ENCODE assay signal across 8 mouse cellular contexts in genomic region chr7:30279951-30280669, GRCm38 (mm10). TPM values are rescaled to one million over a fixed set of nuclear protein-coding genes. Genes with fewer than 3 reads are reported as not detected.
DNase-seq lines count a peak whose midpoint lies in the region; ATAC-seq and TF ChIP-seq lines count a peak whose summit lies in the region.

TSS of gene Thap8 (plus strand) at chr7:30280094.
TSS of gene Wdr62 (minus strand) at chr7:30280419.

- peak within 1 kb of the TSS; percentile 76 for H3K9ac ChIP-seq in heart, embryonic 11.5 days (ENCODE audit: low read depth, low read length)
- H3K9ac ChIP-seq in kidney, embryonic 16.5 days (replicated peaks; ENCODE audit: low read length): peak within 1 kb of the TSS; percentile 71
- H3K9ac ChIP-seq in liver, adult 2 months (ENCODE audit: low read depth, low read length): peak within 1 kb of the TSS; percentile 41

- no peaks in the 10 kb centered on the region for H3K79me3 ChIP-seq in C2C12 (ENCODE audit: low read depth)

- peak within 1 kb of the TSS; percentile 79 for H3K4me2 ChIP-seq in heart, embryonic 11.5 days
- H3K4me2 ChIP-seq in kidney, embryonic 16.5 days (replicated peaks; ENCODE audit: low read depth, low read length): peak within 1 kb of the TSS; percentile 93
- peak within 1 kb of the TSS; percentile 91 for H3K4me2 ChIP-seq in myocyte (ENCODE audit: low read depth)

- ATAC-seq in heart, embryonic 11.5 days (replicated peaks; ENCODE audit: insufficient number of reproducible peaks, low FRiP score, low TSS enrichment): peak; percentile 95
- ATAC-seq in kidney, embryonic 16.5 days (ENCODE audit: low FRiP score, low TSS enrichment): peak; percentile 97

- H3K4me3 ChIP-seq in C2C12 (ENCODE audit: insufficient read depth, poor library complexity, severe bottlenecking) (peak within 1 kb of the TSS; percentile 49), myocyte (peak within 1 kb of the TSS; percentile 36)
- peak within 1 kb of the TSS; percentile 83 for H3K4me3 ChIP-seq in erythroblast, embryonic 14.5 days (replicated peaks)
- H3K4me3 ChIP-seq in heart, embryonic 11.5 days (ENCODE audit: low read depth, low read length): peak within 1 kb of the TSS; percentile 87
- H3K4me3 ChIP-seq in kidney, embryonic 16.5 days (ENCODE audit: low read length): peak within 1 kb of the TSS; percentile 74
- peak within 1 kb of the TSS; percentile 63 for H3K4me3 ChIP-seq in liver, adult 2 months (ENCODE audit: insufficient read depth, low read depth, low read length)

- peak within 1 kb of the TSS; percentile 95 for H3K27ac ChIP-seq in heart, embryonic 11.5 days (ENCODE audit: low read depth, low read length)
- peak within 1 kb of the TSS; percentile 99 for H3K27ac ChIP-seq in kidney, embryonic 16.5 days (ENCODE audit: low read length)
- peak within 1 kb of the TSS; percentile 89 for H3K27ac ChIP-seq in liver, adult 2 months (replicated peaks; ENCODE audit: insufficient read depth, low read depth, low read length)

- peaks cover 45% of the 10 kb centered on the region for H3K4me1 ChIP-seq in erythroblast, embryonic 14.5 days (ENCODE audit: control insufficient read depth)
- peaks cover 6% of the 10 kb centered on the region for H3K4me1 ChIP-seq in heart, embryonic 11.5 days (ENCODE audit: control insufficient read depth, insufficient read depth, low read length)
- peaks cover 12% of the 10 kb centered on the region for H3K4me1 ChIP-seq in kidney, embryonic 16.5 days (ENCODE audit: insufficient read depth, low read length)
- H3K4me1 ChIP-seq in liver, adult 2 months (ENCODE audit: control insufficient read depth, insufficient read depth, low read length): no peaks in the 10 kb centered on the region

- WGBS in heart, embryonic 11.5 days (ENCODE audit: insufficient replicate concordance): under 1% methylated on average over 49 of the region's 49 CpGs
- WGBS in kidney, embryonic 16.5 days: under 1% methylated on average over 48 of the region's 49 CpGs
- under 1% methylated on average over 49 of the region's 49 CpGs for WGBS in liver, adult 2 months

- TF ChIP-seq CTCF in C2C12 (IDR thresholded peaks at IDR 0.05; ENCODE audit: control insufficient read depth, insufficient read depth, insufficient read length): no peak
- TF ChIP-seq CTCF in brain, embryonic 14.5 days (IDR thresholded peaks at IDR 0.05; ENCODE audit: borderline replicate concordance, extremely low read depth, insufficient read depth, insufficient read length): no peak
- TF ChIP-seq CTCF in liver, adult 2 months (IDR thresholded peaks at IDR 0.05; ENCODE audit: low read depth, low read length): no peak

- H3K79me2 ChIP-seq in C2C12 (ENCODE audit: control insufficient read depth, insufficient read depth) (peaks cover 9% of the 10 kb centered on the region), myocyte (ENCODE audit: control insufficient read depth, insufficient read depth) (no peaks in the 10 kb centered on the region)
- no peaks in the 10 kb centered on the region for H3K79me2 ChIP-seq in liver, adult 2 months (ENCODE audit: control insufficient read depth, insufficient read depth, low read length)

- H3ac ChIP-seq in C2C12 (ENCODE audit: control insufficient read depth, insufficient read length, low read depth) (peak within 1 kb of the TSS; percentile 96), myocyte (ENCODE audit: control insufficient read depth, insufficient read length) (peak within 1 kb of the TSS; percentile 2)

- H3K36me3 ChIP-seq in C2C12 (ENCODE audit: control insufficient read depth, insufficient read depth) (no peaks in the 10 kb centered on the region), myocyte (ENCODE audit: control insufficient read depth, insufficient read depth) (no peaks in the 10 kb centered on the region)
- peaks cover 20% of the 10 kb centered on the region for H3K36me3 ChIP-seq in erythroblast, embryonic 14.5 days (ENCODE audit: control insufficient read depth)
- no peaks in the 10 kb centered on the region for H3K36me3 ChIP-seq in heart, embryonic 11.5 days (ENCODE audit: control insufficient read depth, insufficient read depth, low read length)
- no peaks in the 10 kb centered on the region for H3K36me3 ChIP-seq in kidney, embryonic 16.5 days (ENCODE audit: insufficient read depth, low read length)
- H3K36me3 ChIP-seq in liver, adult 2 months (ENCODE audit: control insufficient read depth, insufficient read depth, low read length): no peaks in the 10 kb centered on the region
- no peaks in the 10 kb centered on the region for H3K36me3 ChIP-seq in splenic B cell, adult 2 months (ENCODE audit: control insufficient read depth, insufficient read depth, low read length, poor library complexity, severe bottlenecking)

- no peaks in the 10 kb centered on the region for H3K27me3 ChIP-seq in C2C12 (ENCODE audit: control insufficient read depth, insufficient read depth, insufficient read length)
- no peaks in the 10 kb centered on the region for H3K27me3 ChIP-seq in erythroblast, embryonic 14.5 days (ENCODE audit: control insufficient read depth)
- no peaks in the 10 kb centered on the region; the same call in 1 of the 2 replicates for H3K27me3 ChIP-seq in heart, embryonic 11.5 days (ENCODE audit: control insufficient read depth, insufficient read depth, low read length)
- no peaks in the 10 kb centered on the region for H3K27me3 ChIP-seq in kidney, embryonic 16.5 days (ENCODE audit: insufficient read depth, low read length)
- no peaks in the 10 kb centered on the region for H3K27me3 ChIP-seq in liver, adult 2 months (ENCODE audit: control insufficient read depth, insufficient read depth, low read length)
- no peaks in the 10 kb centered on the region for H3K27me3 ChIP-seq in myocyte (ENCODE audit: control insufficient read depth, insufficient read depth, insufficient read length)
- no peaks in the 10 kb centered on the region for H3K27me3 ChIP-seq in splenic B cell, adult 2 months (ENCODE audit: control insufficient read depth, insufficient read depth, low read length, poor library complexity, severe bottlenecking)

- peak; percentile 97 for DNase-seq in brain, embryonic 14.5 days (ENCODE audit: low read depth)
- peak; percentile 83 for DNase-seq in liver, adult 2 months (ENCODE audit: extremely low read depth, low read depth, low spot score)
- peak; percentile 96 for DNase-seq in splenic B cell, adult 2 months (ENCODE audit: low read depth, low spot score)

- TF ChIP-seq POLR2A in brain, embryonic 14.5 days (IDR thresholded peaks at IDR 0.05; ENCODE audit: borderline replicate concordance, extremely low read depth, insufficient read depth, insufficient read length, poor library complexity, severe bottlenecking): 0 out of 2 replicates have a peak, but pooled peaks have one; percentile 20
- TF ChIP-seq POLR2A in liver, adult 2 months (IDR thresholded peaks at IDR 0.05; ENCODE audit: extremely low read depth, insufficient read depth, low read length): no peak
- peak; percentile 51 for TF ChIP-seq POLR2A in myocyte (IDR thresholded peaks at IDR 0.05; ENCODE audit: insufficient read length, low read depth)

- no peaks in the 10 kb centered on the region for H3K9me3 ChIP-seq in erythroblast, embryonic 14.5 days (ENCODE audit: control insufficient read depth, low read length)
- no peaks in the 10 kb centered on the region for H3K9me3 ChIP-seq in heart, embryonic 11.5 days (replicated peaks; ENCODE audit: control insufficient read depth, low read length)
- no peaks in the 10 kb centered on the region for H3K9me3 ChIP-seq in kidney, embryonic 16.5 days (ENCODE audit: low read length)

TF ChIP-seq in C2C12, 6 proteins besides CTCF, POLR2A, EP300 and RAD21:
- TF ChIP-seq MYOD1 (IDR thresholded peaks at IDR 0.05; ENCODE audit: control insufficient read depth, insufficient read length, low read depth) (no peak), MAX (IDR thresholded peaks at IDR 0.05) (no peak)

TF ChIP-seq in myocyte, 11 proteins besides CTCF, POLR2A, EP300 and RAD21:
- no peak for TF ChIP-seq CEBPB (IDR thresholded peaks at IDR 0.05; ENCODE audit: insufficient read depth, poor library complexity, severe bottlenecking)
- peak in 1 of 3 experiments; percentile 1 for TF ChIP-seq MYOG (IDR thresholded peaks at IDR 0.05; ENCODE audit: control insufficient read depth in 1 of 3, insufficient read depth in 1 of 3, insufficient read length in 2 of 3, low read depth in 2 of 3)
- TF ChIP-seq E2F4 (IDR thresholded peaks at IDR 0.05; ENCODE audit: insufficient read depth): peak; percentile 91
- TF ChIP-seq POLR2AphosphoS2 (IDR thresholded peaks at IDR 0.05; ENCODE audit: insufficient read length, low read depth): peak; percentile 29
- TF ChIP-seq MAX (IDR thresholded peaks at IDR 0.05; ENCODE audit: low read depth): no peak

RNA-seq across cellular contexts. Expression of gene Thap8, which starts in this region (rescaled TPM):
- polyA plus RNA-seq in C2C12 (2012; fragmentation: generic; extraction: Trizol) (0.07 TPM), myocyte (2012; fragmentation: generic; extraction: Trizol) (0.02 TPM)
- 0.11 and 0.12 TPM in 2 replicates for polyA plus RNA-seq in brain, embryonic 14.5 days (2012; rRNA removed)
- 0.04 TPM in 1 of 2 replicates, not detected in the other for polyA plus RNA-seq in erythroblast, embryonic 14.5 days (2012)
- 0.20 and 0.38 TPM in 2 replicates for polyA plus RNA-seq in heart, embryonic 11.5 days (2014; fragmentation: Nextera tagmentation; extraction: Ambion mirVana)
- 0.27 and 0.57 TPM in 2 replicates for polyA plus RNA-seq in kidney, embryonic 16.5 days (2015; fragmentation: Nextera tagmentation; extraction: Ambion mirVana)
- total RNA-seq in liver, adult 2 months (2014; rRNA removed): not detected in 2 replicates
- polyA plus RNA-seq in liver, adult 2 months (2012; rRNA removed): not detected in 2 replicates

RNA-seq across cellular contexts. Expression of gene Wdr62, which starts in this region (rescaled TPM):
- polyA plus RNA-seq in C2C12 (2012; fragmentation: generic; extraction: Trizol): 12.8 TPM
- polyA plus RNA-seq in brain, embryonic 14.5 days (2012; rRNA removed): 15.2 and 26.2 TPM in 2 replicates
- polyA plus RNA-seq in erythroblast, embryonic 14.5 days (2012): 14.8 and 30.0 TPM in 2 replicates
- 7.7 and 9.9 TPM in 2 replicates for polyA plus RNA-seq in heart, embryonic 11.5 days (2014; fragmentation: Nextera tagmentation; extraction: Ambion mirVana)
- polyA plus RNA-seq in kidney, embryonic 16.5 days (2015; fragmentation: Nextera tagmentation; extraction: Ambion mirVana): 9.7 and 10.8 TPM in 2 replicates
- 0.55 and 0.81 TPM in 2 replicates for total RNA-seq in liver, adult 2 months (2014; rRNA removed)
- 4.8 and 5.9 TPM in 2 replicates for polyA plus RNA-seq in liver, adult 2 months (2012; rRNA removed)
- polyA plus RNA-seq in myocyte (2012; fragmentation: generic; extraction: Trizol): 5.0 TPM

Comparison
In these comparisons a context has a peak if more than half of its experiments do, and no peak if none do; other contexts are left out.
1. Peak in every context shown above with its lines: DNase-seq, ATAC-seq, H3K4me3 ChIP-seq and H3K27ac ChIP-seq.
2. H3K4me3 ChIP-seq: peak in every context shown above with its lines; median percentile 87 in heart, embryonic 11.5 days; 83 in erythroblast, embryonic 14.5 days; 74 in kidney, embryonic 16.5 days; 63 in liver, adult 2 months; 49 in C2C12; 36 in myocyte.